Mouse (Mus musculus): ENCODE measurements around the gene Caly. TPM values are rescaled to one million over a fixed set of nuclear protein-coding genes. Genes with fewer than 3 reads are reported as not detected.

Caly gene
- polyA plus RNA-seq, 1 experiment from 2014 or later: 7.2 TPM

DNA sequence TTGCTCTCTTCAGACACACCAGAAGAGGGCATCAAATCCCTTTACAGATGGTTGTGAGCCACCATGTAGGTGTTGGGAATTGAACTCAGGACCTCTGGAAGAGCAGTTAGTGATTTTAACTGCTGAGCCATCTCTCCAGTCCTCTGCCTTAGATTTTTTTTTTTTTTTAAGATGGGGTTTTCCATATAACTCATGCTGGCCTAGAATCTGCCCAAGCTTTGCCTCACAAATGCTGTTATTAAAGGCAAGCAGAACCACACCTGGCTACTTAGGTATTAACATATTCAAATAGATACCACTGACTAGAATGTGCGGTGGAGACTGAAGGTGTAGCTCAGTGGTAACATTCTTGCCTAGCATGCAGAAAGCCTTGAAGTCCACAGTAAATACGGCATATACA is 38.1 kb upstream of the Caly start:
- Histone ChIP-seq H3K27me3 (ENCODE audit: control insufficient read depth, insufficient read depth, low read length) (no peaks in the 10 kb centered on the region), H3K9ac (ENCODE audit: low read length) (no peak overlapping the region), H3K27ac (ENCODE audit: low read depth, low read length) (no peak overlapping the region), H3K4me1 (replicated peaks; ENCODE audit: control insufficient read depth, insufficient read depth, low read length) (no peaks in the 10 kb centered on the region), H3K4me2 (ENCODE audit: low read depth, low read length, severe bottlenecking) (no peak overlapping the region), H3K9me3 (ENCODE audit: control insufficient read depth, low read length) (no peaks in the 10 kb centered on the region), H3K4me3 (ENCODE audit: low read depth, low read length) (no peak overlapping the region), H3K36me3 (ENCODE audit: control insufficient read depth, insufficient read depth, low read length) (no peaks in the 10 kb centered on the region)
- DNase-seq (ENCODE audit: low spot score) (no peak), ATAC-seq (replicated peaks; ENCODE audit: low FRiP score) (no peak)
- 90% methylated on average over 2 of the region's 2 CpGs for WGBS

DNA sequence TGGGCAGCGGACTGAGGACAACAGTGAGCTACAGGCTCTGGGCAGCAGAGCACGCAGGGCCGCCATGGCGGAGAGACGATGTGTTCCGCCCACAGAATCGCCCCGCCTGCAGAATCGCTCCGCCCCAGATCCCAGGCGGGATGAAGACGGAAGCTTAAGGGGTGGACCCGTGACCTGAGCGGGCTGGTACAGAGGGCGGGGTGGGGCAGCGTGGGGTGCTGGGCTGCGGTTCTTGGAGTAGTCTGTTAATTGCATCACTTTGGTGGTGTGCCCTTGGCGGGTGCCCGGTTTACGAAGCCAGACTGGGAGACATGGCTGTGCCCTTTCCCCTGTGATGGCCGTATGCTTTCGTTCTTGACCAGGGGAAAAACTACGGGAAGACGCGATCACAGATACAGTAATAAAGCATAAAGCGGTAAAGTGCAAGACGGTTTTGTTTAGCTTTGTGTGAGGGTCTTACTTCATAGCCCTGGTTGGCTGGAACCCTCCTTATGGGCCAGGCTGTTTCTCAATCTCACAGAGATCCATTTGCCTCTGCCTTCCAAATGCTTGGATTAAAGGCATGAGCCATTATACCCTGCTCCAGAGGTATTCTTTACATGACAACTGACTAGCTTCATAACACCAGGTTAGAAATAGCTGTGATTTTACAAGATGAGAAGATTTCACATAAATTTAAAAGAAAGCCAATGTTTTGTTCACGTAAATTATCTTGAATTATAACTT is 34.1 kb upstream of the Caly start, which contains the start of gene Echs1:
Echs1 (minus strand) TSS at position 148 of the 726 bp plus-strand sequence.
- DNase-seq (ENCODE audit: low spot score) (peak; percentile 89), ATAC-seq (replicated peaks; ENCODE audit: low FRiP score) (peak; percentile 96)
- H3K27me3 ChIP-seq (ENCODE audit: control insufficient read depth, insufficient read depth, low read length): no peaks in the 10 kb centered on the region
- H3K4me2 ChIP-seq (ENCODE audit: low read depth, low read length, severe bottlenecking): peak within 1 kb of the TSS; percentile 68
- H3K27ac ChIP-seq (ENCODE audit: low read depth, low read length): 0 out of 2 replicates have a peak within 1 kb of the TSS, but pooled peaks have one; percentile 3
- peak within 1 kb of the TSS; percentile 80 for H3K9ac ChIP-seq (ENCODE audit: low read length)
- H3K9me3 ChIP-seq (ENCODE audit: control insufficient read depth, low read length): no peaks in the 10 kb centered on the region
- no peaks in the 10 kb centered on the region for H3K4me1 ChIP-seq (replicated peaks; ENCODE audit: control insufficient read depth, insufficient read depth, low read length)
- peak within 1 kb of the TSS; percentile 56 for H3K4me3 ChIP-seq (ENCODE audit: low read depth, low read length)
- 4% methylated on average over 28 of the region's 28 CpGs for WGBS
- peaks cover 3% of the 10 kb centered on the region; the same call in 1 of the 2 replicates for H3K36me3 ChIP-seq (ENCODE audit: control insufficient read depth, insufficient read depth, low read length)

DNA sequence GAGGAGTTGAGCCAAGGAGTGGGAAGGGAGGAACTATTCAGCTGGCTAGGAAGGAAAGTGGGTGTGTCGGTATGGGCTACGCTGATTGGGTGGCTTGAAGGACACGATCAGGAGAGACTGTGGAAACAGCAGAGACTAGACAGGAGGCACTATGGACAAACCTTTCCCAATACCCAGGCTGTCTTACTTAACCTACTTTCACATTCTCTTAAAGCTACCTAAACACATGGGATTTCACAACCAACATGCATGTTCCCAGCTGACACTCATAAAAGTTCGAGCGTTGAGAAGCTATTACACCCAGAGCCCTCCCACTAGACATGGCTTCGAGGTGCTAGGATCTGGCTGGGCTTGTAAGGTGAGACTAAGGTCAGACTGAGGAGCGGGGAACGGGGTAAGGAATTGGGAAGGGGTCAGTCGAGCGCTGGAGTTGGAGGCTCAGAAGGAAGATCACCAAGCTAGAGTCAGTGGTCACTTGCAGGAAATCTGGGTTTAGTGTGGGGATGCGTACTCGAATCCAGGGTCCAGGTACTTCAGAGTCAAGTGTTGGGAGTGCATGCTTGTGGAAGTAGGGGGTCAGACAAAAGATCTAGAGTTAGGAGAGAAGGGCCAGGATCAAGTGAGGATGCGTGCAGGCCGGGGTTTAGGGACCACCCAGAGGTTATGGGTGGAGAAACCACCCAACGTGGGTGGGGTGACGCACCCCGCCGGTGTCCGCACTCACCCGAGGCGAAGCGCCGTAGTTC is 33.4 kb upstream of the Caly start, which contains the start of gene Paox:
Paox (plus strand) TSS at position 217 of the 746 bp plus-strand sequence.
- Histone ChIP-seq H3K9me3 (ENCODE audit: control insufficient read depth, low read length) (no peaks in the 10 kb centered on the region), H3K4me2 (ENCODE audit: low read depth, low read length, severe bottlenecking) (peak within 1 kb of the TSS; percentile 68), H3K27me3 (ENCODE audit: control insufficient read depth, insufficient read depth, low read length) (no peaks in the 10 kb centered on the region), H3K27ac (ENCODE audit: low read depth, low read length) (0 out of 2 replicates have a peak within 1 kb of the TSS, but pooled peaks have one; percentile 3), H3K4me1 (replicated peaks; ENCODE audit: control insufficient read depth, insufficient read depth, low read length) (no peaks in the 10 kb centered on the region), H3K36me3 (ENCODE audit: control insufficient read depth, insufficient read depth, low read length) (peaks cover 3% of the 10 kb centered on the region; the same call in 1 of the 2 replicates), H3K4me3 (ENCODE audit: low read depth, low read length) (peak within 1 kb of the TSS; percentile 56), H3K9ac (ENCODE audit: low read length) (peak within 1 kb of the TSS; percentile 80)
- DNase-seq (ENCODE audit: low spot score) (no peak), ATAC-seq (replicated peaks; ENCODE audit: low FRiP score) (peak; percentile 72)
- 3% methylated on average over 23 of the region's 23 CpGs for WGBS

DNA sequence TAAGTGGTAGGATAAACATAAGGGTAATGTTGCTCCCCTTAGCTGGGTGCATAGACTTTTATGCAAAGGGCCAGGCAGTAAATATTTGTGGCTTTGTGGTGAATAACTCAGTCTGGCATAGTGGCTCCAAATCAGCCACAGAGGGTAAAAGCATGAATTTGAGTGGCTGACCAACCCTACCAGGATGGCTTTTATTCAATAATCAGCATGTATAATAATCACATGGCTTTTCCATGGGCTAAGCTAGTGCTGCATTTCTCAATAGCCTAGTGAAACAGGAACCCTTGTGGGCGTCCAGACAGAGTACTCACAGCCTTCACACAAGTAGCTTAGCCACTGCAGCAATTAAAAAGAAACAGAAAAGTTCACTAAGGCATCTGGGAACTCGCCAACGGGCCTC is 29.6 kb upstream of the Caly start:
- 73% methylated on average over 3 of the region's 3 CpGs for WGBS
- Histone ChIP-seq H3K36me3 (ENCODE audit: control insufficient read depth, insufficient read depth, low read length) (peaks cover 3% of the 10 kb centered on the region; the same call in 1 of the 2 replicates), H3K9me3 (ENCODE audit: control insufficient read depth, low read length) (no peaks in the 10 kb centered on the region)

DNA sequence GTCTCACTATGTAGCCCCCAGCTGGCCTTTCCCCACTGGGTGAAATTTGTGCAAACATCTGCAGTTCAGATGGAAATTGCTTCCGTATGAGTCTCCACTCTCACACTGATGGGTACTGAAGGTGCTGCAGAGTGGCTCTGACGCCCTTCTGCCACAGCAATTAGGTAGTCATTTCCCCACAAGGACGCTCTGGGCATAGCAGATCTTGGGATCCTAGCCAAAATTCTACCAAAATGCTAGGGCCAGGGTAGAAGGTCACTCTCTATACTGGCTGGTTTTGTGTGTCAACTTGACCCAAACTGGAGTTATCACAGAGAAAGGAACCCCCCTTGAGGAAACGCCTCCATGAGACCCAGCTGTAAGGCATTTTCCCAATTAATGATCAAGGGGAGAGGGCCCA is 21.7 kb upstream of the Caly start:
- Histone ChIP-seq H3K4me1 (replicated peaks; ENCODE audit: control insufficient read depth, insufficient read depth, low read length) (no peaks in the 10 kb centered on the region), H3K36me3 (ENCODE audit: control insufficient read depth, insufficient read depth, low read length) (no peaks in the 10 kb centered on the region; the same call in 1 of the 2 replicates), H3K27ac (ENCODE audit: low read depth, low read length) (no peak overlapping the region), H3K4me2 (ENCODE audit: low read depth, low read length, severe bottlenecking) (no peak overlapping the region), H3K27me3 (ENCODE audit: control insufficient read depth, insufficient read depth, low read length) (no peaks in the 10 kb centered on the region), H3K9ac (ENCODE audit: low read length) (no peak overlapping the region), H3K4me3 (ENCODE audit: low read depth, low read length) (no peak overlapping the region), H3K9me3 (ENCODE audit: control insufficient read depth, low read length) (no peaks in the 10 kb centered on the region)
- DNase-seq (ENCODE audit: low spot score) (no peak), ATAC-seq (replicated peaks; ENCODE audit: low FRiP score) (no peak)
- 81% methylated on average over 4 of the region's 4 CpGs for WGBS

More for the DNA sequence above, 29.6 kb upstream of the Caly start:
- H3K27me3 ChIP-seq (ENCODE audit: control insufficient read depth, insufficient read depth, low read length): no peaks in the 10 kb centered on the region
- H3K4me2 ChIP-seq (ENCODE audit: low read depth, low read length, severe bottlenecking): no peak overlapping the region
- DNase-seq (ENCODE audit: low spot score) (no peak), ATAC-seq (replicated peaks; ENCODE audit: low FRiP score) (no peak)
- no peak overlapping the region for H3K9ac ChIP-seq (ENCODE audit: low read length)
- no peak overlapping the region for H3K27ac ChIP-seq (ENCODE audit: low read depth, low read length)
- H3K4me3 ChIP-seq (ENCODE audit: low read depth, low read length): no peak overlapping the region
- H3K4me1 ChIP-seq (replicated peaks; ENCODE audit: control insufficient read depth, insufficient read depth, low read length): no peaks in the 10 kb centered on the region

DNA sequence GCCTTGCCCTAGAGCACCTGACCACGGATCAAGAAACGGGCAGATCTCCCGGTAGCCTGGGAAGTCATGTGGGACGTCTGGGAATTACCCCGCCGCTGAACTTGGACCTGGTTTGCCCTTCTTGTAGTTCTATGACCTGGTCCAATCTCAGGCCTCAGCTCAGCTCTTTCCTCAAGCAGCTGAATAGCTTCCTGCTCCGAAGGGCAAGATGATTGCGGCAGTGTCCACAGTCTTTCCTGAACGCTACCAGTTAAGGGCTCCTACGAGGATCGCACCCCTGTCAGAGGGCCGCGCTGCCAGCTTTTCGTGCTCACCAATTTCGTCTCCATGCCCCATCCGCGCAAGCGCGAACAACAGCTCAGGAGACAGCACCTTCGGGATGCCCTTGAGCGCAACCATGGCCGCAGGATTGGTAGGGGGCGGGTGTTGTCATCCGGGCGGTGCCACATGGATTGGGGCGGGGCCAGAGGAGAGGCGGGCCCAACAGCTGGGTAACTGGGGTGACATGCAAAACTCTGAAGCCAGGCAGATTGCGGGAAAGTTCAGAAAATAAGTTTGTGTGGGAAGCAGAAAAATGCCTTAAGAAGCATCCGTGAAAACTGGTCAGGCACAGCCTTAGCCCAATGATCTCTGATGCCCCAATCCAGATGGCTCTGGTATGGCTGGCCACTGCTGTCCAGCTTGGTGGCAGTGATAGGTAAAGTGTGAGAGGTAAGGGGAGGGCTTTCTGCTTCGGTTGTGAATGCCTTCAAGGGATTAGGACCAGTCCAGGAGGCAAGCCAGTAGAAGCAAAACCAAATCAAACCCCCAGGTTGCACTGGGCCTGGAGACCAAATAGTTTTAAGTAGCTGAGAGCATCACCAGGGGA is 19.9 kb upstream of the Caly start, which contains the start of gene Fuom:
Fuom (minus strand) TSS at position 449 of the 868 bp plus-strand sequence.
- H3K9me3 ChIP-seq (ENCODE audit: control insufficient read depth, low read length): no peaks in the 10 kb centered on the region
- H3K36me3 ChIP-seq (ENCODE audit: control insufficient read depth, insufficient read depth, low read length): no peaks in the 10 kb centered on the region; the same call in 1 of the 2 replicates
- peak within 1 kb of the TSS; percentile 37 for H3K4me3 ChIP-seq (ENCODE audit: low read depth, low read length)
- no peaks in the 10 kb centered on the region for H3K4me1 ChIP-seq (replicated peaks; ENCODE audit: control insufficient read depth, insufficient read depth, low read length)
- DNase-seq (ENCODE audit: low spot score) (peak; percentile 86), ATAC-seq (replicated peaks; ENCODE audit: low FRiP score) (peak; percentile 91)
- no peak within 1 kb of the TSS for H3K27ac ChIP-seq (ENCODE audit: low read depth, low read length)
- H3K9ac ChIP-seq (ENCODE audit: low read length): peak within 1 kb of the TSS; percentile 68
- 2% methylated on average over 30 of the region's 30 CpGs for WGBS
- H3K4me2 ChIP-seq (ENCODE audit: low read depth, low read length, severe bottlenecking): peak within 1 kb of the TSS; percentile 73
- H3K27me3 ChIP-seq (ENCODE audit: control insufficient read depth, insufficient read depth, low read length): no peaks in the 10 kb centered on the region

DNA sequence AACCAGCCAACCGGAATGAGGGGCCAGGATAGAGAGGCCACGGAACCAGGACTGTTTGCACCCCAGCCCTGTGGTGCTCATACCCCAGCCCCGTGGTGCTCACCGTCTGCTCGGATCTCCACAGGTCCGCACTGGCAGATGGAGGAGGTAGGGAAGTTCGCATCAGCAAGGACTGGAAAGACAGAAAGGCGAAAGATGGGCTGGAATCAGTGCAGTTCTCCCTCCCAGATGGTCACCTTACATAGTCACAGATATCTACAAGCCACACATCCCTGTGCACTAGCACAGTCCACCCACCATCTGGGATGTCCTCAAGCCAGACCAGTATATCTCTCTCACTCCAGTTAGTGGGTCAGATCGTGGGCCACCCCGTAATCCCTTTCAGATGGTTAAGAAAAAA is 19.1 kb upstream of the Caly start:
- WGBS: 81% methylated on average over 10 of the region's 10 CpGs
- H3K4me2 ChIP-seq (ENCODE audit: low read depth, low read length, severe bottlenecking): peak overlapping the region; percentile 73
- H3K36me3 ChIP-seq (ENCODE audit: control insufficient read depth, insufficient read depth, low read length): no peaks in the 10 kb centered on the region; the same call in 1 of the 2 replicates

DNA sequence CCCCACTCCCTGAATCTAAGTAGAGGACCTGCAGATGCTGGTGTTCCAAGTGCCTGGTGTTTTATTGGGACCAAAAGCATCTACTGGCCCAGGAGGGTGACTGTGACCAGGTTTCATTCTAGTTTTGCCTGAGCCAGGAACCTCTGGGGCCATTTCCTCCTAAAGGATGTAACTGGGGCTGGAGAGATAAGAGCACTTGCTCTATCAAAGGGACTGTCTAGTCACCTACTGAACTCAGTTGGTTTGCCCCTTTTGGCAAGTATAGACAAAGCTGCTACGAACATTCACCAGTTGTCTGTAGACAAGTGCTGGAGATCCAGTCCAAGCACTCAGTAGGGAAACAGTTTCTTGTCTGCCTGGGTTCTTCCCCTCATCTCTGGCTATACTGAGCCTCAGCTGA is 16.1 kb upstream of the Caly start:
- no peak for DNase-seq (ENCODE audit: low spot score)
- 89% methylated on average over 1 of the region's 1 CpGs for WGBS
- Histone ChIP-seq H3K9me3 (ENCODE audit: control insufficient read depth, low read length) (no peaks in the 10 kb centered on the region), H3K4me3 (ENCODE audit: low read depth, low read length) (no peak overlapping the region), H3K27me3 (ENCODE audit: control insufficient read depth, insufficient read depth, low read length) (no peaks in the 10 kb centered on the region), H3K27ac (ENCODE audit: low read depth, low read length) (no peak overlapping the region), H3K4me1 (replicated peaks; ENCODE audit: control insufficient read depth, insufficient read depth, low read length) (no peaks in the 10 kb centered on the region), H3K9ac (ENCODE audit: low read length) (no peak overlapping the region), H3K36me3 (ENCODE audit: control insufficient read depth, insufficient read depth, low read length) (no peaks in the 10 kb centered on the region), H3K4me2 (ENCODE audit: low read depth, low read length, severe bottlenecking) (no peak overlapping the region)
- ATAC-seq (replicated peaks; ENCODE audit: low FRiP score): no peak

More for the DNA sequence above, 19.1 kb upstream of the Caly start:
- no peaks in the 10 kb centered on the region for H3K27me3 ChIP-seq (ENCODE audit: control insufficient read depth, insufficient read depth, low read length)
- H3K4me1 ChIP-seq (replicated peaks; ENCODE audit: control insufficient read depth, insufficient read depth, low read length): no peaks in the 10 kb centered on the region
- DNase-seq (ENCODE audit: low spot score): no peak
- ATAC-seq (replicated peaks; ENCODE audit: low FRiP score): peak; percentile 51; the same call in 1 of the 2 replicates
- peak overlapping the region; percentile 68 for H3K9ac ChIP-seq (ENCODE audit: low read length)
- no peak overlapping the region for H3K27ac ChIP-seq (ENCODE audit: low read depth, low read length)
- H3K9me3 ChIP-seq (ENCODE audit: control insufficient read depth, low read length): no peaks in the 10 kb centered on the region
- H3K4me3 ChIP-seq (ENCODE audit: low read depth, low read length): peak overlapping the region; percentile 37
